Comparison of ENCODE assay signal across 10 mouse cellular contexts in the genomic region with DNA sequence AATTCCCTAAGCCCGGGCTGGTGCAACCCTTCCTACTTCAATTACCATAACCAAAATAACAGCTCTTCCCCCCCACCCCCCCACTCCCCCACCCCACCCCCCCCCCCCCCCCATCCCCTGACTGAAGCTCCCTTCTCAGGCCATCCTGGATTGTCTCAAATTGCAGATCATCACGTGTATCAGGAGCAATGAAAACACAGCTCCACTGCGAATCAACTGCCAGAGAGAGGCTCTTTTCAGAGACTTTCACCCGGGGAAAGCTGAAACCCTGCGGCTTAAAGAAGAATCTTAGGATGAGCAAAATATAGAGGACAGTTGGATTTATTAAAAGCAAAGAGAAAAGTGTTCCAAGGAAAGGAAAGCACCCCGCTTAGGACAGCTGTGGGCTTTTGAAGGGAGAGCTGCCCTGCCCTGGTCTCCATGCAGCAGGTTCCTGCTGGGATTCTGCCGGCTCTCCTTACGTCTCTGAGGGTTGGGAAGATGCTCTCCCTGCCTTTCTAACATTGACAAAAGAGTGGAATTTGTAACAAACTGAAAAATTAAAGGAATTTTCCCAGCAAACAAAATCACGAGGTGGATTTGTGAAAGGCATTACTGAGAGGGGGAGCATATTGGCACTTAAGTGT.
DNase-seq lines count a peak whose midpoint lies in the region; ATAC-seq lines count a peak whose summit lies in the region.
"Had no signal": no experiment of that assay in that cellular context is flagged by ENCODE, and none has a peak within 500 bp of the region (broad histone marks: within the 10 kb centered on the region; RNA-seq: fewer than 3 reads in every experiment).

No protein-coding gene starts in this region.

- H3K9me3 ChIP-seq in heart, embryonic 13.5 days, result no peaks in the 10 kb centered on the region
- H3K9me3 ChIP-seq in hindbrain, embryonic 12.5 days (replicated peaks), result no peaks in the 10 kb centered on the region
- no peaks in the 10 kb centered on the region for H3K9me3 ChIP-seq in midbrain, embryonic 14.5 days (ENCODE audit: control insufficient read depth, low read length)

- ATAC-seq in heart, embryonic 13.5 days (ENCODE audit: extremely low read depth, insufficient number of reproducible peaks, low FRiP score, low TSS enrichment), result no peak
- ATAC-seq in hindbrain, embryonic 12.5 days (ENCODE audit: low FRiP score), result no peak
- 0 out of 2 replicates have a peak, but pooled peaks have one; percentile 27 for ATAC-seq in midbrain, embryonic 14.5 days (ENCODE audit: low FRiP score, low TSS enrichment)
- ATAC-seq in megakaryocyte, adult 5-6 weeks (ENCODE audit: poor library complexity, severe bottlenecking), result no peak
- ATAC-seq: activated CD4-positive, CD25-positive, alpha-beta regulatory T cell, adult 4 months had no signal

- H3K27ac ChIP-seq in heart, embryonic 13.5 days (replicated peaks), result no peak overlapping the region
- no peak overlapping the region for H3K27ac ChIP-seq in hindbrain, embryonic 12.5 days
- no peak overlapping the region for H3K27ac ChIP-seq in midbrain, embryonic 14.5 days (replicated peaks; ENCODE audit: low read depth, low read length)

- intact Hi-C loops in heart, postnatal 36 days (cut with DNase I), result no loop called here

- no peak for DNase-seq in heart, postnatal 36 days
- DNase-seq in embryo, embryonic 11 days, result peak; percentile 54
- DNase-seq in midbrain, embryonic 14.5 days, result peak; percentile 48
- no peak for DNase-seq in layer of hippocampus, adult 8-10 months (ENCODE audit: low spot score in 2 of 2)
- DNase-seq in layer of hippocampus, postnatal 14 days (ENCODE audit: low spot score in 2 of 2), result no peak
- DNase-seq: cerebellum, postnatal 14 days had no signal

- H3K36me3 ChIP-seq in heart, embryonic 13.5 days, result no peaks in the 10 kb centered on the region
- no peaks in the 10 kb centered on the region for H3K36me3 ChIP-seq in hindbrain, embryonic 12.5 days
- H3K36me3 ChIP-seq in midbrain, embryonic 14.5 days (ENCODE audit: control insufficient read depth, insufficient read depth, low read length), result no peaks in the 10 kb centered on the region

- peak overlapping the region; percentile 48 for H3K9ac ChIP-seq in heart, embryonic 13.5 days
- no peak overlapping the region for H3K9ac ChIP-seq in hindbrain, embryonic 12.5 days
- no peak overlapping the region for H3K9ac ChIP-seq in midbrain, embryonic 14.5 days (replicated peaks; ENCODE audit: low read length)

- H3K4me3 ChIP-seq in heart, embryonic 13.5 days, result peak overlapping the region; percentile 22
- H3K4me3 ChIP-seq in hindbrain, embryonic 12.5 days, result no peak overlapping the region
- no peak overlapping the region for H3K4me3 ChIP-seq in midbrain, embryonic 14.5 days (replicated peaks; ENCODE audit: low read depth, low read length)

- 5% methylated on average over 9 of the region's 9 CpGs for WGBS in heart, embryonic 13.5 days
- 1% methylated on average over 9 of the region's 9 CpGs for WGBS in hindbrain, embryonic 12.5 days
- WGBS in midbrain, embryonic 14.5 days, result under 1% methylated on average over 9 of the region's 9 CpGs

- no peaks in the 10 kb centered on the region for H3K4me1 ChIP-seq in heart, embryonic 13.5 days
- H3K4me1 ChIP-seq in hindbrain, embryonic 12.5 days, result no peaks in the 10 kb centered on the region; the same call in 1 of the 2 replicates
- 0 out of 2 replicates have a peak, but pooled peaks cover 5% of the 10 kb centered on the region for H3K4me1 ChIP-seq in midbrain, embryonic 14.5 days (ENCODE audit: control insufficient read depth, insufficient read depth, low read length)

- H3K4me2 ChIP-seq in heart, embryonic 13.5 days, result peak overlapping the region; percentile 58
- peak overlapping the region; percentile 39 for H3K4me2 ChIP-seq in hindbrain, embryonic 12.5 days (replicated peaks)
- peak overlapping the region; percentile 41 for H3K4me2 ChIP-seq in midbrain, embryonic 14.5 days (ENCODE audit: low read length)

- no peaks in the 10 kb centered on the region for H3K27me3 ChIP-seq in heart, embryonic 13.5 days (replicated peaks)
- no peaks in the 10 kb centered on the region for H3K27me3 ChIP-seq in hindbrain, embryonic 12.5 days
- H3K27me3 ChIP-seq in midbrain, embryonic 14.5 days (ENCODE audit: control insufficient read depth, insufficient read depth, low read length), result no peaks in the 10 kb centered on the region

Comparison
In these comparisons a context has a peak if more than half of its experiments do, and no peak if none do; other contexts are left out.
1. DNase-seq: peak in embryo, embryonic 11 days (single experiment) and midbrain, embryonic 14.5 days (single experiment); none in heart, postnatal 36 days (0 of 2), layer of hippocampus, adult 8-10 months (0 of 2) and layer of hippocampus, postnatal 14 days (0 of 2).
2. Peak in every context shown above with its lines, with median percentiles within 50 percentile points of each other: H3K4me2 ChIP-seq.